Mouse (Mus musculus) neural tube, embryonic 13.5 days (tissue): ENCODE results near the gene Ugt1a8. TPM values are rescaled to one million over a fixed set of nuclear protein-coding genes. Genes with fewer than 3 reads are reported as not detected.

ENCODE experiments used
- ATAC-seq: fragments of 200-750 bp; cut with Nextera tagmentation; 2 replicates; pipeline ENCODE4 v1.8.0; 2017; ENCODE audit warnings: low read depth, mild to moderate bottlenecking, moderate TSS enrichment, moderate library complexity
- H3K27ac ChIP-seq: fragments of 300-500 bp; sonication (generic); replicated peaks from 2 replicates; pipeline ENCODE4 v1.5.1; 2015; ENCODE audit warnings: moderate library complexity, mild to moderate bottlenecking, inconsistent platforms
- H3K27me3 ChIP-seq: fragments of 300-500 bp; sonication (generic); 2 replicates; pipeline ENCODE4 v1.6.1; 2015; ENCODE audit warnings: mild to moderate bottlenecking, inconsistent platforms
- H3K36me3 ChIP-seq: fragments of 300-500 bp; sonication (generic); 2 replicates; pipeline ENCODE4 v1.6.1; 2015; ENCODE audit warnings: mild to moderate bottlenecking, inconsistent platforms
- H3K4me1 ChIP-seq: fragments of 300-500 bp; sonication (generic); replicated peaks from 2 replicates; pipeline ENCODE4 v1.6.1; 2015; ENCODE audit warnings: inconsistent platforms
- H3K4me2 ChIP-seq: fragments of 300-500 bp; sonication (generic); 2 replicates; pipeline ENCODE4 v1.6.1; 2015; ENCODE audit warnings: inconsistent platforms, mild to moderate bottlenecking, moderate library complexity
- H3K4me3 ChIP-seq: fragments of 300-500 bp; sonication (generic); 2 replicates; pipeline ENCODE4 v1.5.1; 2015; ENCODE audit warnings: mild to moderate bottlenecking, inconsistent platforms
- H3K9ac ChIP-seq: fragments of 300-500 bp; sonication (generic); 2 replicates; pipeline ENCODE4 v1.6.1; 2015; ENCODE audit warnings: moderate library complexity, mild to moderate bottlenecking, inconsistent platforms
- H3K9me3 ChIP-seq: fragments of 300-500 bp; sonication (generic); 2 replicates; pipeline ENCODE4 v1.6.1; 2016; ENCODE audit warnings: inconsistent platforms
- WGBS: fragments of 180-500 bp; shearing (Covaris S2); methylation state at CpG from one replicate; pipeline ENCODE4 v1.1.7; 2015; 5-methylcytosine and 5-hydroxymethylcytosine counted together
- polyA plus RNA-seq: library from polyadenylated mRNA; unstranded; fragments of >200 nt; fragmentation: Nextera tagmentation; extraction: Ambion mirVana; gene quantifications from 2 replicates; pipeline ENCODE4 v1.2.1, GENCODE M21; 2015

Gene Ugt1a8
- polyA plus RNA-seq, 1 experiment from 2014 or later: not detected

GRCm38 (mm10) chr1:88237311-88237710 is 149.7 kb downstream of the Ugt1a8 start:
- WGBS: 79% methylated on average over 5 of the region's 5 CpGs
- no peaks in the 10 kb centered on the region for H3K36me3 ChIP-seq
- H3K4me1 ChIP-seq: no peaks in the 10 kb centered on the region
- no peak overlapping the region for H3K4me2 ChIP-seq
- no peak for ATAC-seq
- no peaks in the 10 kb centered on the region for H3K27me3 ChIP-seq
- H3K9me3 ChIP-seq: peaks cover 97% of the 10 kb centered on the region
- H3K4me3 ChIP-seq: no peak overlapping the region
- no peak overlapping the region for H3K9ac ChIP-seq
- H3K27ac ChIP-seq: no peak overlapping the region

GRCm38 (mm10) chr1:88238771-88239170 is 151.2 kb downstream of the Ugt1a8 start:
- Histone ChIP-seq H3K27ac (no peak overlapping the region), H3K4me3 (no peak overlapping the region), H3K36me3 (no peaks in the 10 kb centered on the region), H3K4me2 (no peak overlapping the region), H3K27me3 (no peaks in the 10 kb centered on the region), H3K9ac (no peak overlapping the region), H3K4me1 (no peaks in the 10 kb centered on the region), H3K9me3 (peaks cover 96% of the 10 kb centered on the region)
- 80% methylated on average over 6 of the region's 6 CpGs for WGBS
- no peak for ATAC-seq

GRCm38 (mm10) chr1:88240072-88240471 is 152.5 kb downstream of the Ugt1a8 start:
- no peaks in the 10 kb centered on the region for H3K4me1 ChIP-seq
- no peaks in the 10 kb centered on the region for H3K27me3 ChIP-seq
- H3K9me3 ChIP-seq: peaks cover 96% of the 10 kb centered on the region
- H3K4me2 ChIP-seq: no peak overlapping the region
- ATAC-seq: no peak
- no peak overlapping the region for H3K9ac ChIP-seq
- H3K27ac ChIP-seq: no peak overlapping the region
- 72% methylated on average over 5 of the region's 5 CpGs for WGBS
- no peak overlapping the region for H3K4me3 ChIP-seq
- no peaks in the 10 kb centered on the region for H3K36me3 ChIP-seq

GRCm38 (mm10) chr1:88240579-88240978 is 153.0 kb downstream of the Ugt1a8 start:
- H3K4me1 ChIP-seq: no peaks in the 10 kb centered on the region
- H3K9me3 ChIP-seq: peaks cover 96% of the 10 kb centered on the region
- H3K27ac ChIP-seq: no peak overlapping the region
- H3K27me3 ChIP-seq: no peaks in the 10 kb centered on the region
- H3K9ac ChIP-seq: no peak overlapping the region
- H3K4me3 ChIP-seq: no peak overlapping the region
- no peaks in the 10 kb centered on the region for H3K36me3 ChIP-seq
- 77% methylated on average over 4 of the region's 4 CpGs for WGBS
- ATAC-seq: no peak
- no peak overlapping the region for H3K4me2 ChIP-seq

- Histone ChIP-seq H3K27me3 (no peaks in the 10 kb centered on the region), H3K27ac (no peak overlapping the region), H3K4me3 (no peak overlapping the region), H3K9me3 (peaks cover 99% of the 10 kb centered on the region), H3K36me3 (no peaks in the 10 kb centered on the region), H3K4me1 (no peaks in the 10 kb centered on the region), H3K4me2 (no peak overlapping the region), H3K9ac (no peak overlapping the region)
- no peak for ATAC-seq
- 67% methylated on average over 5 of the region's 5 CpGs for WGBS
Observed at GRCm38 (mm10) chr1:88243861-88244260, 156.2 kb downstream of the Ugt1a8 start.

- no peaks in the 10 kb centered on the region for H3K4me1 ChIP-seq
- ATAC-seq: no peak
- H3K9ac ChIP-seq: no peak overlapping the region
- peaks cover 99% of the 10 kb centered on the region for H3K9me3 ChIP-seq
- H3K36me3 ChIP-seq: no peaks in the 10 kb centered on the region
- no peak overlapping the region for H3K27ac ChIP-seq
- no peaks in the 10 kb centered on the region for H3K27me3 ChIP-seq
- H3K4me2 ChIP-seq: no peak overlapping the region
- H3K4me3 ChIP-seq: no peak overlapping the region
- WGBS: 80% methylated on average over 6 of the region's 6 CpGs
Observed at GRCm38 (mm10) chr1:88245881-88246280, 158.3 kb downstream of the Ugt1a8 start.

GRCm38 (mm10) chr1:88246386-88246785 is 158.8 kb downstream of the Ugt1a8 start:
- Histone ChIP-seq H3K4me1 (no peaks in the 10 kb centered on the region), H3K9me3 (peaks cover 99% of the 10 kb centered on the region), H3K4me2 (no peak overlapping the region), H3K27me3 (no peaks in the 10 kb centered on the region), H3K27ac (no peak overlapping the region), H3K4me3 (no peak overlapping the region), H3K36me3 (no peaks in the 10 kb centered on the region), H3K9ac (no peak overlapping the region)
- ATAC-seq: no peak
- WGBS: 46% methylated on average over 6 of the region's 6 CpGs

GRCm38 (mm10) chr1:88247660-88248059 is 160.0 kb downstream of the Ugt1a8 start:
- Histone ChIP-seq H3K9me3 (peaks cover 97% of the 10 kb centered on the region), H3K27me3 (no peaks in the 10 kb centered on the region), H3K36me3 (no peaks in the 10 kb centered on the region), H3K4me3 (no peak overlapping the region), H3K4me2 (no peak overlapping the region), H3K9ac (no peak overlapping the region), H3K27ac (no peak overlapping the region), H3K4me1 (no peaks in the 10 kb centered on the region)
- no peak for ATAC-seq
- 50% methylated on average over 2 of the region's 2 CpGs for WGBS

- Histone ChIP-seq H3K4me3 (no peak overlapping the region), H3K27me3 (no peaks in the 10 kb centered on the region), H3K4me2 (no peak overlapping the region), H3K9me3 (peaks cover 97% of the 10 kb centered on the region), H3K9ac (no peak overlapping the region), H3K36me3 (no peaks in the 10 kb centered on the region), H3K4me1 (no peaks in the 10 kb centered on the region), H3K27ac (no peak overlapping the region)
- 73% methylated on average over 4 of the region's 4 CpGs for WGBS
- no peak for ATAC-seq
Observed at GRCm38 (mm10) chr1:88248658-88249057, 161.0 kb downstream of the Ugt1a8 start.

GRCm38 (mm10) chr1:88249596-88249995 is 162.0 kb downstream of the Ugt1a8 start:
- no peak overlapping the region for H3K9ac ChIP-seq
- H3K27ac ChIP-seq: no peak overlapping the region
- peaks cover 97% of the 10 kb centered on the region for H3K9me3 ChIP-seq
- H3K4me1 ChIP-seq: no peaks in the 10 kb centered on the region
- no peak overlapping the region for H3K4me2 ChIP-seq
- ATAC-seq: no peak
- 80% methylated on average over 7 of the region's 7 CpGs for WGBS
- H3K4me3 ChIP-seq: no peak overlapping the region
- H3K27me3 ChIP-seq: no peaks in the 10 kb centered on the region
- no peaks in the 10 kb centered on the region for H3K36me3 ChIP-seq

- Histone ChIP-seq H3K4me2 (no peak overlapping the region), H3K4me1 (no peaks in the 10 kb centered on the region), H3K9me3 (peaks cover 97% of the 10 kb centered on the region), H3K27me3 (no peaks in the 10 kb centered on the region), H3K27ac (no peak overlapping the region), H3K9ac (no peak overlapping the region), H3K36me3 (no peaks in the 10 kb centered on the region), H3K4me3 (no peak overlapping the region)
- 81% methylated on average over 5 of the region's 5 CpGs for WGBS
- ATAC-seq: no peak
Observed at GRCm38 (mm10) chr1:88250023-88250422, 162.4 kb downstream of the Ugt1a8 start.

GRCm38 (mm10) chr1:88253106-88253505 is 165.5 kb downstream of the Ugt1a8 start:
- H3K27me3 ChIP-seq: no peaks in the 10 kb centered on the region
- no peak overlapping the region for H3K4me2 ChIP-seq
- peaks cover 97% of the 10 kb centered on the region for H3K9me3 ChIP-seq
- H3K4me1 ChIP-seq: no peaks in the 10 kb centered on the region
- no peaks in the 10 kb centered on the region for H3K36me3 ChIP-seq
- H3K4me3 ChIP-seq: no peak overlapping the region
- no peak overlapping the region for H3K27ac ChIP-seq
- no peak overlapping the region for H3K9ac ChIP-seq
- ATAC-seq: no peak
- 75% methylated on average over 8 of the region's 8 CpGs for WGBS

GRCm38 (mm10) chr1:88253540-88253939 is 165.9 kb downstream of the Ugt1a8 start:
- H3K27ac ChIP-seq: no peak overlapping the region
- peaks cover 97% of the 10 kb centered on the region for H3K9me3 ChIP-seq
- ATAC-seq: no peak
- H3K4me2 ChIP-seq: no peak overlapping the region
- H3K4me1 ChIP-seq: no peaks in the 10 kb centered on the region
- WGBS: 76% methylated on average over 6 of the region's 6 CpGs
- H3K4me3 ChIP-seq: no peak overlapping the region
- H3K36me3 ChIP-seq: no peaks in the 10 kb centered on the region
- no peaks in the 10 kb centered on the region for H3K27me3 ChIP-seq
- no peak overlapping the region for H3K9ac ChIP-seq
